Mouse (Mus musculus) neural tube, embryonic 13.5 days (tissue): ENCODE measurements around the gene Mrpl23. TPM values are rescaled to one million over a fixed set of nuclear protein-coding genes. Genes with fewer than 3 reads are reported as not detected.
A peak's percentile ranks its signal among the peaks of the same experiment; 100 is the strongest.

Experiments used
- ATAC-seq: fragments of 200-750 bp; cut with Nextera tagmentation; 2 replicates; pipeline ENCODE4 v1.8.0; 2017; ENCODE audit warnings: low read depth, mild to moderate bottlenecking, moderate TSS enrichment, moderate library complexity
- H3K27ac ChIP-seq: fragments of 300-500 bp; sonication (generic); replicated peaks from 2 replicates; pipeline ENCODE4 v1.5.1; 2015; ENCODE audit warnings: moderate library complexity, mild to moderate bottlenecking, inconsistent platforms
- H3K27me3 ChIP-seq: fragments of 300-500 bp; sonication (generic); 2 replicates; pipeline ENCODE4 v1.6.1; 2015; ENCODE audit warnings: mild to moderate bottlenecking, inconsistent platforms
- H3K36me3 ChIP-seq: fragments of 300-500 bp; sonication (generic); 2 replicates; pipeline ENCODE4 v1.6.1; 2015; ENCODE audit warnings: mild to moderate bottlenecking, inconsistent platforms
- H3K4me1 ChIP-seq: fragments of 300-500 bp; sonication (generic); replicated peaks from 2 replicates; pipeline ENCODE4 v1.6.1; 2015; ENCODE audit warnings: inconsistent platforms
- H3K4me2 ChIP-seq: fragments of 300-500 bp; sonication (generic); 2 replicates; pipeline ENCODE4 v1.6.1; 2015; ENCODE audit warnings: inconsistent platforms, mild to moderate bottlenecking, moderate library complexity
- H3K4me3 ChIP-seq: fragments of 300-500 bp; sonication (generic); 2 replicates; pipeline ENCODE4 v1.5.1; 2015; ENCODE audit warnings: mild to moderate bottlenecking, inconsistent platforms
- H3K9ac ChIP-seq: fragments of 300-500 bp; sonication (generic); 2 replicates; pipeline ENCODE4 v1.6.1; 2015; ENCODE audit warnings: moderate library complexity, mild to moderate bottlenecking, inconsistent platforms
- H3K9me3 ChIP-seq: fragments of 300-500 bp; sonication (generic); 2 replicates; pipeline ENCODE4 v1.6.1; 2016; ENCODE audit warnings: inconsistent platforms
- WGBS: fragments of 180-500 bp; shearing (Covaris S2); methylation state at CpG from one replicate; pipeline ENCODE4 v1.1.7; 2015; 5-methylcytosine and 5-hydroxymethylcytosine counted together
- polyA plus RNA-seq: library from polyadenylated mRNA; unstranded; fragments of >200 nt; fragmentation: Nextera tagmentation; extraction: Ambion mirVana; gene quantifications from 2 replicates; pipeline ENCODE4 v1.2.1, GENCODE M21; 2015

Gene Mrpl23
- polyA plus RNA-seq, 1 experiment from 2014 or later = 14.0 TPM

GRCm38 (mm10) chr7:142570565-142570964 lies 38.1 kb downstream of the Mrpl23 start:
- H3K4me2 ChIP-seq = no peak overlapping the region
- H3K4me3 ChIP-seq = no peak overlapping the region
- no peak for ATAC-seq
- H3K9me3 ChIP-seq = no peaks in the 10 kb centered on the region
- no peak overlapping the region for H3K27ac ChIP-seq
- H3K27me3 ChIP-seq = no peaks in the 10 kb centered on the region
- 85% methylated on average over 9 of the region's 9 CpGs for WGBS
- H3K36me3 ChIP-seq = no peaks in the 10 kb centered on the region
- H3K4me1 ChIP-seq = peaks cover 62% of the 10 kb centered on the region
- H3K9ac ChIP-seq = no peak overlapping the region

- Histone ChIP-seq H3K9ac (no peak overlapping the region), H3K36me3 (no peaks in the 10 kb centered on the region), H3K27me3 (no peaks in the 10 kb centered on the region), H3K4me3 (no peak overlapping the region), H3K4me2 (no peak overlapping the region), H3K27ac (peak overlapping the region; percentile 49; the same call in 1 of the 2 replicates), H3K4me1 (peaks cover 62% of the 10 kb centered on the region), H3K9me3 (no peaks in the 10 kb centered on the region)
- ATAC-seq = no peak
- 68% methylated on average over 16 of the region's 16 CpGs for WGBS
Measured at GRCm38 (mm10) chr7:142571458-142572220, 39.2 kb downstream of the Mrpl23 start.

- no peaks in the 10 kb centered on the region for H3K36me3 ChIP-seq
- peak overlapping the region; percentile 49; the same call in 1 of the 2 replicates for H3K27ac ChIP-seq
- WGBS = 59% methylated on average over 7 of the region's 7 CpGs
- H3K4me3 ChIP-seq = no peak overlapping the region
- 0 out of 2 replicates have a peak, but pooled peaks cover 6% of the 10 kb centered on the region for H3K27me3 ChIP-seq
- H3K4me2 ChIP-seq = no peak overlapping the region
- peaks cover 67% of the 10 kb centered on the region for H3K4me1 ChIP-seq
- no peaks in the 10 kb centered on the region for H3K9me3 ChIP-seq
- no peak overlapping the region for H3K9ac ChIP-seq
- no peak for ATAC-seq
Measured at GRCm38 (mm10) chr7:142572343-142572742, 39.9 kb downstream of the Mrpl23 start.

GRCm38 (mm10) chr7:142572992-142573391 lies 40.5 kb downstream of the Mrpl23 start:
- WGBS = 50% methylated on average over 6 of the region's 6 CpGs
- H3K4me1 ChIP-seq = peaks cover 71% of the 10 kb centered on the region
- no peaks in the 10 kb centered on the region for H3K36me3 ChIP-seq
- H3K27me3 ChIP-seq = 0 out of 2 replicates have a peak, but pooled peaks cover 6% of the 10 kb centered on the region
- no peak overlapping the region for H3K4me2 ChIP-seq
- H3K27ac ChIP-seq = no peak overlapping the region
- no peak overlapping the region for H3K9ac ChIP-seq
- H3K4me3 ChIP-seq = no peak overlapping the region
- H3K9me3 ChIP-seq = no peaks in the 10 kb centered on the region
- ATAC-seq = no peak

- no peaks in the 10 kb centered on the region for H3K9me3 ChIP-seq
- H3K9ac ChIP-seq = no peak overlapping the region
- no peaks in the 10 kb centered on the region for H3K36me3 ChIP-seq
- H3K4me2 ChIP-seq = no peak overlapping the region
- H3K4me3 ChIP-seq = no peak overlapping the region
- H3K4me1 ChIP-seq = peaks cover 75% of the 10 kb centered on the region
- WGBS = 74% methylated on average over 3 of the region's 3 CpGs
- no peak overlapping the region for H3K27ac ChIP-seq
- H3K27me3 ChIP-seq = 0 out of 2 replicates have a peak, but pooled peaks cover 6% of the 10 kb centered on the region
- ATAC-seq = no peak
Measured at GRCm38 (mm10) chr7:142574155-142574660, 41.7 kb downstream of the Mrpl23 start.

- Histone ChIP-seq H3K27me3 (0 out of 2 replicates have a peak, but pooled peaks cover 6% of the 10 kb centered on the region), H3K4me3 (no peak overlapping the region), H3K9ac (no peak overlapping the region), H3K36me3 (no peaks in the 10 kb centered on the region), H3K4me2 (no peak overlapping the region), H3K9me3 (no peaks in the 10 kb centered on the region), H3K27ac (no peak overlapping the region), H3K4me1 (peaks cover 69% of the 10 kb centered on the region)
- no peak for ATAC-seq
- 79% methylated on average over 9 of the region's 9 CpGs for WGBS
Measured at GRCm38 (mm10) chr7:142574826-142575351, 42.4 kb downstream of the Mrpl23 start.

- Histone ChIP-seq H3K36me3 (no peaks in the 10 kb centered on the region), H3K27ac (no peak overlapping the region), H3K4me3 (no peak overlapping the region), H3K27me3 (0 out of 2 replicates have a peak, but pooled peaks cover 6% of the 10 kb centered on the region), H3K9ac (no peak overlapping the region), H3K4me1 (peaks cover 64% of the 10 kb centered on the region), H3K9me3 (no peaks in the 10 kb centered on the region; the same call in 1 of the 2 replicates), H3K4me2 (peak overlapping the region; percentile 41; the same call in 1 of the 2 replicates)
- ATAC-seq = no peak
- WGBS = 88% methylated on average over 12 of the region's 12 CpGs
Measured at GRCm38 (mm10) chr7:142575491-142575890, 43.0 kb downstream of the Mrpl23 start.

- Histone ChIP-seq H3K27me3 (0 out of 2 replicates have a peak, but pooled peaks cover 6% of the 10 kb centered on the region), H3K4me1 (peaks cover 60% of the 10 kb centered on the region), H3K9me3 (no peaks in the 10 kb centered on the region; the same call in 1 of the 2 replicates), H3K36me3 (no peaks in the 10 kb centered on the region), H3K27ac (peak overlapping the region; percentile 46; the same call in 1 of the 2 replicates), H3K4me3 (peak overlapping the region; percentile 27), H3K9ac (0 out of 2 replicates have a peak overlapping the region, but pooled peaks have one; percentile 62), H3K4me2 (peak overlapping the region; percentile 41; the same call in 1 of the 2 replicates)
- no peak for ATAC-seq
- WGBS = 87% methylated on average over 5 of the region's 5 CpGs
Measured at GRCm38 (mm10) chr7:142575971-142576370, 43.5 kb downstream of the Mrpl23 start.

- H3K4me2 ChIP-seq = peak overlapping the region; percentile 41
- peaks cover 52% of the 10 kb centered on the region for H3K4me1 ChIP-seq
- peak overlapping the region; percentile 27 for H3K4me3 ChIP-seq
- peak overlapping the region; percentile 46; the same call in 1 of the 2 replicates for H3K27ac ChIP-seq
- no peaks in the 10 kb centered on the region; the same call in 1 of the 2 replicates for H3K9me3 ChIP-seq
- 0 out of 2 replicates have a peak, but pooled peaks cover 6% of the 10 kb centered on the region for H3K27me3 ChIP-seq
- no peak for ATAC-seq
- 87% methylated on average over 25 of the region's 25 CpGs for WGBS
- H3K9ac ChIP-seq = peak overlapping the region; percentile 62; the same call in 1 of the 2 replicates
- H3K36me3 ChIP-seq = no peaks in the 10 kb centered on the region
Measured at GRCm38 (mm10) chr7:142576472-142577326, 44.2 kb downstream of the Mrpl23 start.

GRCm38 (mm10) chr7:142577806-142578423 lies 45.4 kb downstream of the Mrpl23 start:
- ATAC-seq = 0 out of 2 replicates have a peak, but pooled peaks have one; percentile 15
- peaks cover 40% of the 10 kb centered on the region for H3K4me1 ChIP-seq
- peak overlapping the region; percentile 41 for H3K4me2 ChIP-seq
- peak overlapping the region; percentile 27 for H3K4me3 ChIP-seq
- peak overlapping the region; percentile 62 for H3K9ac ChIP-seq
- H3K27me3 ChIP-seq = 0 out of 2 replicates have a peak, but pooled peaks cover 6% of the 10 kb centered on the region
- no peaks in the 10 kb centered on the region for H3K36me3 ChIP-seq
- 0 out of 2 replicates have a peak overlapping the region, but pooled peaks have one; percentile 46 for H3K27ac ChIP-seq
- 29% methylated on average over 23 of the region's 26 CpGs for WGBS
- H3K9me3 ChIP-seq = no peaks in the 10 kb centered on the region; the same call in 1 of the 2 replicates

- Histone ChIP-seq H3K9ac (no peak overlapping the region), H3K4me2 (no peak overlapping the region), H3K9me3 (no peaks in the 10 kb centered on the region; the same call in 1 of the 2 replicates), H3K36me3 (no peaks in the 10 kb centered on the region), H3K4me3 (no peak overlapping the region), H3K27ac (no peak overlapping the region), H3K27me3 (0 out of 2 replicates have a peak, but pooled peaks cover 6% of the 10 kb centered on the region), H3K4me1 (peaks cover 29% of the 10 kb centered on the region; the same call in 1 of the 2 replicates)
- ATAC-seq = no peak
- WGBS = 51% methylated on average over 5 of the region's 5 CpGs
Measured at GRCm38 (mm10) chr7:142579069-142579468, 46.6 kb downstream of the Mrpl23 start.
